Mouse (Mus musculus) hindbrain, embryonic 14.5 days (tissue): ENCODE measurements around the gene Kif2c. TPM values are rescaled to one million over a fixed set of nuclear protein-coding genes. Genes with fewer than 3 reads are reported as not detected.

ENCODE experiments used
- ATAC-seq: fragments of 200-750 bp; cut with Nextera tagmentation; 2 replicates; pipeline ENCODE4 v1.8.0; 2017; ENCODE audit warnings: moderate number of reproducible peaks, mild to moderate bottlenecking, moderate TSS enrichment, moderate library complexity; ENCODE audit not compliant: low FRiP score
- DNase-seq: peaks from one replicate; pipeline ENCODE4 v3.0.0-alpha.2; 2015; ENCODE audit warnings: low spot score
- H3K27ac ChIP-seq: fragments of 300-500 bp; sonication (generic); 2 replicates; pipeline ENCODE4 v1.5.1; 2014; ENCODE audit warnings: mild to moderate bottlenecking, moderate library complexity
- H3K27me3 ChIP-seq: fragments of 300-500 bp; sonication (generic); 2 replicates; pipeline ENCODE4 v1.6.1; 2014; ENCODE audit warnings: mild to moderate bottlenecking, low read length, mixed read lengths; ENCODE audit not compliant: control insufficient read depth, insufficient read depth
- H3K36me3 ChIP-seq: fragments of 300-500 bp; sonication (generic); replicated peaks from 2 replicates; pipeline ENCODE4 v1.6.1; 2014; ENCODE audit not compliant: control insufficient read depth, insufficient read depth
- H3K4me1 ChIP-seq: fragments of 300-500 bp; sonication (generic); replicated peaks from 2 replicates; pipeline ENCODE4 v1.6.1; 2014; ENCODE audit warnings: antibody characterized with exemption, low read length, mixed read lengths; ENCODE audit not compliant: control insufficient read depth, insufficient read depth
- H3K4me2 ChIP-seq: fragments of 300-500 bp; sonication (generic); replicated peaks from 2 replicates; pipeline ENCODE4 v1.6.1; 2014; ENCODE audit warnings: mild to moderate bottlenecking, moderate library complexity
- H3K4me3 ChIP-seq: fragments of 300-500 bp; sonication (generic); replicated peaks from 2 replicates; pipeline ENCODE4 v1.5.1; 2014; ENCODE audit warnings: mild to moderate bottlenecking, low read length
- H3K9ac ChIP-seq: fragments of 300-500 bp; sonication (generic); 2 replicates; pipeline ENCODE4 v1.6.1; 2014
- H3K9me3 ChIP-seq: fragments of 300-500 bp; sonication (generic); 2 replicates; pipeline ENCODE4 v1.6.1; 2016; ENCODE audit warnings: low read length; ENCODE audit not compliant: control insufficient read depth
- WGBS: fragments of 180-500 bp; shearing (Covaris S2); extraction: QIAGEN DNeasy Blood & Tissue Kit; methylation state at CpG from one replicate; pipeline ENCODE4 v1.1.7; 2014; 5-methylcytosine and 5-hydroxymethylcytosine counted together
- microRNA-seq: library from miRNA; unstranded; fragments of <30 nt; microRNA quantifications from one replicate; pipeline ENCODE4, GENCODE M21; 2016
- polyA plus RNA-seq: library from polyadenylated mRNA; unstranded; fragments of >200 nt; fragmentation: Nextera tagmentation; extraction: Ambion mirVana; gene quantifications from 2 replicates; pipeline ENCODE4 v1.2.1, GENCODE M21; 2014

Kif2c gene
- polyA plus RNA-seq, 1 experiment from 2014 or later, result 8.6 TPM

DNA sequence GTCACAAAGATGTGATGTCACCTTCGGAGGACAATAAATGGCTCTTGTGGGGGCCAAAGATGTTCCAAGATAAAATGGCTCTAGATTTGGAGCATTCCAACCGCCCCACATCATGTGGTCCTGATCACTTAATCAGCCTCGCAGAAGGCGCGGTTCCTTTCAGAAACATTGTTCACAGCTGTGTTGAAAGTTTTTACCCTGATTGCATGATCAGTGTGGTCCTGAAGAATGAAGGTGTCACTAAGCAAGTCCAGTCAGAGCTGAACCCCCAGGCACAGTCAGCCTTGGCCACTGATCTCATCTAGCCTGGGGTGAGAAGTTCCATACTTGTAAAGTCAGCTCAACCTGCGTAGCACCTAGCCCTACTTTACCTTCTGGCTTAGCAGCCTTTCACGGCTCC is 64.5 kb downstream of the Kif2c start:
- no peak overlapping the region for H3K9ac ChIP-seq
- H3K27ac ChIP-seq, result no peak overlapping the region
- H3K4me1 ChIP-seq, result peaks cover 15% of the 10 kb centered on the region
- ATAC-seq, result no peak
- H3K27me3 ChIP-seq, result no peaks in the 10 kb centered on the region
- 96% methylated on average over 7 of the region's 7 CpGs for WGBS
- H3K9me3 ChIP-seq, result no peaks in the 10 kb centered on the region
- H3K4me3 ChIP-seq, result no peak overlapping the region
- peaks cover 21% of the 10 kb centered on the region for H3K36me3 ChIP-seq
- H3K4me2 ChIP-seq, result no peak overlapping the region
- DNase-seq, result no peak

DNA sequence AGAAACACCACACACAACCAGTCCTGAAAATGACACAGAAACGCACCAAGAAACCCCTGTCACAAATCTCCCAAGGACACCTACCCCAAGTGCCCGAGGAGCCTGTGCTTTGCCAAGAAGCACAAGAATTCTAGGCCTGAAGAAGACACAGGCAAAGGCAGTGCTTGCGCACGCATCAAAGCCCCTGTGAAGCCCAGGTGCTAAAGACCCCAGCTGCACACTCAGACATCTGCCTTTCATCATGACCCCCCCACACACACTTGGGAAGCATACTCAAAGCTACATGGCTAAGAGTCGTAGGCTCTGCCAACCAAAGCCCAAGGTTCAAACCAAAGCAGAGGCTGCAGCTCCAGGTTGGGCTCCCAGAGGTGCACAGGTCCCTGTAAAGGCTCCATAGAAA is 66.8 kb downstream of the Kif2c start:
- Histone ChIP-seq H3K4me1 (peaks cover 9% of the 10 kb centered on the region), H3K9ac (no peak overlapping the region), H3K4me2 (no peak overlapping the region), H3K36me3 (peaks cover 41% of the 10 kb centered on the region), H3K27me3 (no peaks in the 10 kb centered on the region), H3K9me3 (no peaks in the 10 kb centered on the region), H3K4me3 (no peak overlapping the region), H3K27ac (no peak overlapping the region)
- 91% methylated on average over 5 of the region's 5 CpGs for WGBS
- DNase-seq (no peak), ATAC-seq (no peak)

DNA sequence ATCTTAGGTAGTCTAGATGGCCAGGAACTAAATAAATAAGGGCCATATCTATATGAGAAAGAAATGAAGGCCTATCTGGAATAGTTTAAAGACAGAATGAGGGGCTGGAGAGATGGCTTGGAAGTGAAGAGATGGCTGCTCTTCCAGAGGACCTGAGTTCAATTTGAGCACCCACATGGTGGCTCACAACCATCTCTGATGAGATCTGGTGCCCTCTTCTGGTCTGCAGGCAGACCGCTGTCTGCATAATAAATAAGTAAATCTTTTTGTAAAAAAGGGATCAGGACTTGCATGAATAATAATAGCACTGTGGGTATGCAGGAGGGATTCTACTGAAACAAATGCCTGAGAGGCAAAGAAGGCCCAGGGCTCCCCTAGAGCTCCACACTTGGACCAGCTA is 69.2 kb downstream of the Kif2c start:
- no peak overlapping the region for H3K27ac ChIP-seq
- peaks cover 60% of the 10 kb centered on the region for H3K36me3 ChIP-seq
- no peak overlapping the region for H3K4me2 ChIP-seq
- no peaks in the 10 kb centered on the region for H3K27me3 ChIP-seq
- WGBS, result 73% methylated on average over 1 of the region's 1 CpGs
- no peaks in the 10 kb centered on the region for H3K9me3 ChIP-seq
- DNase-seq (no peak), ATAC-seq (no peak)
- H3K4me1 ChIP-seq, result no peaks in the 10 kb centered on the region
- no peak overlapping the region for H3K9ac ChIP-seq
- H3K4me3 ChIP-seq, result no peak overlapping the region

GRCm38 (mm10) chr4:117110985-117111384 is 71.5 kb downstream of the Kif2c start:
- H3K27ac ChIP-seq, result no peak overlapping the region
- DNase-seq, result no peak
- H3K9ac ChIP-seq, result no peak overlapping the region
- no peaks in the 10 kb centered on the region for H3K9me3 ChIP-seq
- H3K4me2 ChIP-seq, result no peak overlapping the region
- H3K27me3 ChIP-seq, result no peaks in the 10 kb centered on the region
- ATAC-seq, result no peak
- no peak overlapping the region for H3K4me3 ChIP-seq
- 93% methylated on average over 11 of the region's 11 CpGs for WGBS
- peaks cover 66% of the 10 kb centered on the region for H3K36me3 ChIP-seq
- H3K4me1 ChIP-seq, result no peaks in the 10 kb centered on the region

DNA sequence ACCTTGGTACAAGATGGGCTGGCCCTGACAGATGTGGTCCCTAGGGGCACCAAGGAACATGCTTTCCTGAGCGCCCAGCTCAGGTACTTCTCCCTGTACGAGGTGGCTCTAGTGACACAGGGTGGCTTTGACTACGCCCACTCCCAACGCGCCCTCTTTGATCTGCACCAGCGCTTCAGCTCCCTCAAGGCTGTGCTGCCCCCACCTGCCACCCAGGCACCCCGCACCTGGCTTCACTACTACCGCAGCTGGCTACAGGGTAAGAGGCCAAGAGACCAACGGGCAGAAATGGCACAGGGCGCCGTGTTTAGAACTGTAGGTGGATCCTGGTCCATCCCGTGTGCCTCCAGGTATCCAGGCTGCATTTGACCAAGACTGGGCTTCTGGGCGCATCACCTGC is 72.2 kb downstream of the Kif2c start:
- Histone ChIP-seq H3K36me3 (peaks cover 61% of the 10 kb centered on the region), H3K27me3 (no peaks in the 10 kb centered on the region), H3K4me3 (no peak overlapping the region), H3K4me2 (no peak overlapping the region), H3K27ac (no peak overlapping the region), H3K9ac (no peak overlapping the region), H3K9me3 (no peaks in the 10 kb centered on the region), H3K4me1 (no peaks in the 10 kb centered on the region)
- DNase-seq (no peak), ATAC-seq (no peak)
- whole genome bisulfite sequencing, result 93% methylated on average over 13 of the region's 13 CpGs

Small RNA genes lying within 50 kb of the gene (microRNA-seq; reads per million reads assigned to microRNA genes)
- gene Gm22398, result not detected

Other genes starting within 250 kb of the Kif2c start
- gene Urod, start 188.2 kb downstream of the Kif2c start, polyA plus RNA-seq, result 48.2 and 57.3 TPM in 2 replicates
- 21.9 and 22.1 TPM in 2 replicates for gene Hectd3, start 187.3 kb downstream of the Kif2c start, polyA plus RNA-seq
- 48.6 and 49.4 TPM in 2 replicates for gene Eif2b3, start 163.2 kb downstream of the Kif2c start, polyA plus RNA-seq
- 5.6 and 7.7 TPM in 2 replicates for gene Ptch2, start 86.6 kb downstream of the Kif2c start, polyA plus RNA-seq
- 3.1 and 3.2 TPM in 2 replicates for gene Btbd19, start 56.9 kb downstream of the Kif2c start, polyA plus RNA-seq
- gene Tctex1d4, start 55.8 kb downstream of the Kif2c start, polyA plus RNA-seq, result 0.82 and 1.6 TPM in 2 replicates
- gene Plk3, start 48.7 kb downstream of the Kif2c start, polyA plus RNA-seq, result 17.4 and 21.7 TPM in 2 replicates
- 549 and 672 TPM in 2 replicates for gene Rps8, start 26.4 kb downstream of the Kif2c start, polyA plus RNA-seq
- gene Tmem53, start 69.3 kb upstream of the Kif2c start, polyA plus RNA-seq, result 10.0 and 11.6 TPM in 2 replicates
- 1.2 and 1.3 TPM in 2 replicates for gene Armh1, start 69.5 kb upstream of the Kif2c start, polyA plus RNA-seq